Mouse (Mus musculus) right cerebral cortex, postnatal 25 days (tissue): Measurements from ENCODE around the gene Slc12a4.
"Not testable (repeated sequence)": the region's sequence is repeated elsewhere in the genome, so short reads cannot be mapped to it uniquely, and the experiment has no call there.

Experiments
- DNase-seq: peaks from one replicate; pipeline ENCODE4 v3.0.0; 2022

Slc12a4 gene

DNA sequence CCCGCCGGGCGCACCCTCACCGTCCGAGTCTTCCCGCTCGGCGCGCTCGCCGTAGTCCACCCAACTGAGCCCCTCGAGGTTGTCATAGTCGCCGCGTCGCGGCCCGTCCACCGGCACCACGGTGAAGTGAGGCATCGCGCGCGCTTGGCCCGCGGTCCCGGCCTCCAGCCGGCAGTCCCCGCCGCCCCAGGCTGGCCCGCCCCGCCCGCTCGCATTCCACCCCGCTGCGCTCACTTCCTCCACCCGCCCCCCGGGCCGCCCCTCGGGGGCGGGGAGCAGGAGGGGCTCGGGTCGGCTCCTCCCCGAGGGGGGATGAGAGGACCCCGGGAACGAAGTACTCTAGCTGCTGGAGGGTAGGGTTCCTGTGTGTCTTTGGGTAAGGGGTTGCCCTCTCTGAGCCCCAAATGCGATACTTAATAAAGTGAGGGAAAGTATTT lies at the start of gene Slc12a4:
Gene Slc12a4 (minus strand): TSS at position 193 of the 437 bp plus-strand sequence.
- DNase-seq, result peak; percentile 40

- not testable (repeated sequence) for DNase-seq
Observed at GRCm38 (mm10) chr8:106012203-106012602, 46.3 kb upstream of the Slc12a4 start.

GRCm38 (mm10) chr8:106011643-106011986 lies 45.7 kb upstream of the Slc12a4 start, which contains the start of gene Ddx28:
Gene Ddx28, minus strand, starts transcription at chr8:106011882.
- DNase-seq, result no peak

DNA sequence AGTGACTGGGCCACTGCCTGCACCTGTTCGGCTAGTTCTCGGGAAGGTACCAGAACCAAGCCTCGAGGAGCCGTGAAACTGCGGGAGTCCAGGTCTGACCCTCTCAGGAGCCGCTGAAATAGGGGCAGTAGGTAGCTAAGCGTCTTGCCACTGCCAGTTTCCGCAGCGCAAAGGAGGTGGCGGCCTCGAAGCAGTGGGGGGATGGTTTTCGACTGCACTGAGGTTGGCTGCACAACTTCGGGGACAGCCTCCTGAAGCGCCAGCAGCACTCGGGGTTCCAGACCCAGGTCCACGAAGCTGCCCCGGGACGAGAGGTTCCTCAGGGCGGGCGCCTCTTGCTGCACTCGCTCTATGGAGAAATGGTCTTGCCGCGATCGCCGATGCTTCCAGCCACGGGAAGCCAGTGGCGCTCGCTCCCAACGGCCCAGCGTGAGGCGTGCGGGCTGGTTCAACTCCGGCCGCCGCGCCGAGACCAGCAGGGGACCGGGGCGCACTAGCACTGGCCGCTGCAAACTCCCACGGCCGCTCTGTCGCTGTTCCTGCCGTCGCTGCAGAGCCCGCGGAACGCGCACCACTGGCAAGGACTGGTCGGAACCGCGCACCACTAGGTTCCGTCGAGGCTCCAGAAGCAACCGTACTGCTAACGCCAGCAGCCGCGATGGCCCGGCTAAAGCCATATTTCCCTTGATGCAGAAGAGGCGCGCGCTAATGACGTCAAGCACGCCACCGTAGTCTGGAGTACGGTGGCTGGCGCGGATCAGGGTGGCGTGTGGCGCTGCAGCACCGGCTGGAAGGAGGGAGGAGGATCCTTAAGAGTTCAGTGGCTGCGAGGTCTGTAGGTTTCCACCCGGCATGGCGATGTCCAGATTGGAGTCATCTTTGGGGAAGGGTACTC lies 45.1 kb upstream of the Slc12a4 start:
- DNase-seq, result peak; percentile 93

GRCm38 (mm10) chr8:106007891-106008290 lies 42.0 kb upstream of the Slc12a4 start:
- DNase-seq, result not testable (repeated sequence)

DNA sequence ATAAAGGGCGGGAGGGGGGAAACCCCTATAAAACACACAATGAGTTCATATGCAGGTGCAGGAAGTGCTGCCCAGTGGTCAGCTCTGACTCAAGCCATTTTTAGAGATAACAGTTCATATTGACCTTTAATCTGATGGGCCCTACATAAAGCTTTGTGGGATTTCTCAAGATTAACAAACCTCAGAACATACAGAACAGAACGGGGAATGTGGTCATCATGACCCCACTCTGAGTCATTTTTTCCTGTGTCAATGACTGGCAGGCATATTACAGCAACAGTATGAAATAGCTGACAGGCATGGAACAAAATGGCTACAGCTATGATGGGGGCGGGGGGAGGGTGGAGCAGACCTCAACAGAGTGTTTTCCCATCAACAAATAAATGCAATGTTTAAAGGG lies 41.2 kb upstream of the Slc12a4 start:
- DNase-seq, result no peak

DNA sequence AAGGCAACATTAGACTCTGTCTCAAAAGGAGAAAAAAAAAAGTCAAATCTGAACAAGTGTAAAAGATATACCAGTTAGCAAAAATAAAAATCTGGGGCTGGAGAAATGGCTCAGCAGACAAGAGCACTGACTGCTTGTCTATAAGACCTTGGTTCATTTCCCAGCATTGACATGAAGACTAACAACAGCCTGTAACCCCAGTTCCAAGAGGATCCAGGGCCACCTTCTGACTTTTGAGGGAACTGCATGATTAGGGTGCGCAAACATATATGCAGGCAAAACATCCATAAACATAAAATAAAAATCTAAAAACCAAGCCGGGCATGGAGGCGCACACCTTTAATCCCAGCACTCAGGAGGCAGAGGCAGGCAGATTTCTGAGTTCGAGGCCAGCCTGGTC lies 40.5 kb upstream of the Slc12a4 start:
- DNase-seq, result no peak

GRCm38 (mm10) chr8:106005875-106006274 lies 40.0 kb upstream of the Slc12a4 start, which contains the start of gene Dpep2nb:
Gene Dpep2nb, minus strand, starts transcription at chr8:106005975.
- no peak for DNase-seq

DNA sequence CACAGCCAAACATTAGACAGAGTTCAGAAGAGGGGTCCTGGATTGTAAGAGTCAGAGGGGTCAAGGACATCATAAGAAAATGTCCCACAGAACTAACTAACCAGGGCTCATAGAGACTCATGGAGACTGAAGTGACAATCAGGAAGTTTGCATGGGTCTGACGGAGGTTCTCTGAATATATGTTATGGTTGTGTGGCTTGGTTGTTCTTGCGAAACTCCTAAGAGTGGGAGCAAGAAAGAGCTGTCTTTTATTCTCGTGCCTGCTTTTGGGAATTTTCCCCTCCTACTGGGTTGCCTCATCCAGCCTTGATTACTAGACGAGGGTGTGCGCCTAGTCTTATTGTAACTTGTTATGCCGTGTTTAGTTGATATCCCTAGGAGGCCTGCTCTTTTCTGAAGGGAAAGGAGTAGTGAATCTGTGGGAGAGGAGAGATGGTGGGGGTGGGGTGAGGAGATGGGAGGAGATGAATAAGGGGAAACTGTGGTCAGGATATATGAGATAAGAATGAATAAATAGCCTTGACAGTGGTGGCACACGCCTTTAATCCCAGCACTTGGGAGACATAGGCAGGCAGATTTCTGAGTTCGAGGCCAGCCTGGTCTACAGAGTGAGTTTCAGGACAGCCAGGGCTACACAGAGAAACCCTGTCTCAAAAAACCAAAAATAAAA lies 38.8 kb upstream of the Slc12a4 start:
- DNase-seq, result no peak

DNA sequence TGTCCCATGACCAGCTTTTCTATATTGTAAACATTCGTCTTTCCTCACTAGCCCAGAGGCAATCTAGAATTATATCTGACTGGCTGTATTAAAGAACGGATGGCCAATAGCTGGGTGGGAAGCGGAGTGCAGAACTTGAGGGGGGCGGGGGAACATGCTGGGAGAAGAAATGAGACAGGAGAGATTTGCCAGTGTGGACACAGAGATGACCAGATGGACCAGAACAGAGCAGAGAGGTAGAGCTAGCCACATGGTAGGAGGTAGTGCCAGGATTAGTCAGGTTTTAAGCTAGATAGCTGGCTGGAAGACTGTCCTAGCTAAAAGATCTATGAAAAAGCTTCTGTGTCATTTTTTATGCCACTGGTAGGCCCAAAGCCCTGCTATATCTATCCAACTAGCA lies 36.0 kb upstream of the Slc12a4 start:
- no peak for DNase-seq

DNA sequence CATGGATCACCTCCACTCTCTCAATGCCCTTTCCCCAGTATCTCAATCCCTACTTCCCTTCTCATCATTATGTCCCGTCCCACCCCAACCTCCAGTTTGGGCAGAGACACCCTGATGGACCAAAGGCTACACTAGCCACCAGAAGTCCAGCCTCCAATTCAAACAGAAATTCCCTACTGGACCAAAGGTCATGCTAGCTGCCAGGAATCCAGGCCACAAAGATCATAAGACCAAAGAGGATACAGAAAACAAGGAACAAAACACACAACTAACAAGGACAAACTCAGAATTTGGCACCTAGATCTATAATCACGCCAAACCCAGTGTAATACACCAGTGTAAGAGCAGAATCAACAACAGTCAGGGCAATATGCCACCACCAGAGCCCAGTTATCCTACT lies 33.1 kb upstream of the Slc12a4 start:
- no peak for DNase-seq

GRCm38 (mm10) chr8:105996359-105996758 lies 30.5 kb upstream of the Slc12a4 start:
- no peak for DNase-seq

- no peak for DNase-seq
Observed at GRCm38 (mm10) chr8:105993226-105993625, 27.3 kb upstream of the Slc12a4 start.

GRCm38 (mm10) chr8:105992499-105992898 lies 26.6 kb upstream of the Slc12a4 start:
- DNase-seq, result no peak

DNA sequence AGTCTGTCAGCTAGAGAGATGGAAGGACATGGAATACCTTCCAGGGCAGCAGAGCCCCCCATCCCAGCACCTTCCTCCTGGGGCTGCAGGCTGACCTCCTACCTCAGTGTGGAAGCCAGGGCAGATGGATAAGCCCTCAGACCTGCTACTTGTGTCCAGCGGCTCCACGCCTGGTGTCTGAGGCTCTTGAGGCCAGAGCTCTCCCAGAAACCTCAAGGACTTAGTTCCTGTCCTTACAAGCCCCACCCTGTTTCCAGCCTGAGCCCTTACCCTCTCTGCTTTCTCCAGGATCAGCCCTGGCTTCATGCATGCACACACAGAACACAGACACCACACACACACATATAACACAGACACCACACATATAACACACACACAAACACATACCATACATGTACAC lies 25.6 kb upstream of the Slc12a4 start:
- no peak for DNase-seq

DNA sequence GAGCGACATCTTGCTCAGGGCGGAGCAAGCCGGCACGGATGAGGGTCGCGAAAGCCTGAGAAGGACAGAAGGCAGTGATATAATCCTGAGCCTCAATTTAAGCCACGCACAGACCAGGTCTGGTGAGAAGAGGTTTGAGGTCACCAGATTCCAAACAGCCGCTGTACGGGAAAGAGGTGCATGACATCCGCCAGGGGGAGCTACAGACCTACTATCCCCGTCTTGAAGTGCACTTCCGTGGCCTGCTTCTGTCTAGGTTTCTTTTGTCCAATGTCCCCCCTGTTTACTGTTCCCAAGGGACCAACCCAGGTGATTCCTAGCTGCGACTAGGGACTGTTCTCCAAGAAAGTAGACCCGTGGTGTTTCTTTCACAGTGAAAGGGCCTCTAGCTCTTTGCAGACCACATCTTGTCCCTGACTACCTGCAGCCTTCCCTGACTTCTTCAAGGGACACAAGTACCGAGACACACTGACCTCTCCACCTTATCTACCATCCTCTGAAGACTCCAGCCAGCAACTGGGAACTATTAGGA lies 25.0 kb upstream of the Slc12a4 start, which contains the start of gene Dus2:
Gene Dus2 (plus strand): TSS at position 482 of the 532 bp plus-strand sequence.
- peak; percentile 45 for DNase-seq

DNA sequence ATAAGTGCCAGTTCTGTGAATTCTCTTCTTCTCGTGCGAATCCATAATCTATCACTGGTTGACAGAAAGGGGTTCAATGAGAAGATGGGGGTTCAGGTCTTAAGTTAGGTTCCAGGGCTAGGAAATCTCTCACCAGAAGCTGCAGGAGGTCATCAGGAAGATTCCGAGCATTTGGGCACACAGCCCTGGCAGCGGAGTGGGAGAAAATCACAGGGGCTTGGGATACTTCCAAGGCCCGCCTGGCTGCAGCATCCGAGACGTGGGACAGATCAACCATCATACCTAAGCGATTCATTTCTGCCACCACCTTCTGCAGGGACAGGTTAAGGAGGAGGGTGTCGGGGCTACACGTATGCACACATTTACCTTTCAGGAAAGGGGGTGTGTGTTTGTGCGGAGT lies 22.6 kb upstream of the Slc12a4 start:
- DNase-seq, result no peak

GRCm38 (mm10) chr8:105983406-105983805 lies 17.5 kb upstream of the Slc12a4 start:
- DNase-seq, result not testable (repeated sequence)

- DNase-seq, result no peak
Observed at GRCm38 (mm10) chr8:105981146-105981545, 15.2 kb upstream of the Slc12a4 start.

DNA sequence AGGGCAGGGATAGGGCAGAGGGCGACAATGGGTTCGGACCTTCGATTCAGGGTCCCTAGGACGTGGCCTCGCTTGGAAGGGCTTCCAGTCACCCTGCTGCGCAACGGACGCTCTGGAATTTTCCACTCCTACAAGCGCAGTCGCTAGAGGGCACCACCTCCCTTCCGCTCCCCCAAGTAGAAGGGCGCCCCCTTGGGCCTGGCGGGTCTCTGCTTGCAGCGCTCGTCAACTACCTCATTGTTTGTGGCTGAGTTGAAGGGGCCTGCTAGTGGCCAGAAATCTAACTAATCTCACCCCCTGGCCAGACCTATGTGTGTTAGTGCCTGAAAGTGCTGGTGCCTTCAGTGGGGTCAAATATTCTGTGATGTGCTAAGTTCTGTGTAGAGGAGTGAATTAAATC lies 13.4 kb upstream of the Slc12a4 start, which contains the start of gene Dpep3:
Gene Dpep3 (minus strand): TSS at position 105 of the 400 bp plus-strand sequence.
- no peak for DNase-seq

GRCm38 (mm10) chr8:105975363-105975762 lies 9.5 kb upstream of the Slc12a4 start:
- DNase-seq, result no peak

DNA sequence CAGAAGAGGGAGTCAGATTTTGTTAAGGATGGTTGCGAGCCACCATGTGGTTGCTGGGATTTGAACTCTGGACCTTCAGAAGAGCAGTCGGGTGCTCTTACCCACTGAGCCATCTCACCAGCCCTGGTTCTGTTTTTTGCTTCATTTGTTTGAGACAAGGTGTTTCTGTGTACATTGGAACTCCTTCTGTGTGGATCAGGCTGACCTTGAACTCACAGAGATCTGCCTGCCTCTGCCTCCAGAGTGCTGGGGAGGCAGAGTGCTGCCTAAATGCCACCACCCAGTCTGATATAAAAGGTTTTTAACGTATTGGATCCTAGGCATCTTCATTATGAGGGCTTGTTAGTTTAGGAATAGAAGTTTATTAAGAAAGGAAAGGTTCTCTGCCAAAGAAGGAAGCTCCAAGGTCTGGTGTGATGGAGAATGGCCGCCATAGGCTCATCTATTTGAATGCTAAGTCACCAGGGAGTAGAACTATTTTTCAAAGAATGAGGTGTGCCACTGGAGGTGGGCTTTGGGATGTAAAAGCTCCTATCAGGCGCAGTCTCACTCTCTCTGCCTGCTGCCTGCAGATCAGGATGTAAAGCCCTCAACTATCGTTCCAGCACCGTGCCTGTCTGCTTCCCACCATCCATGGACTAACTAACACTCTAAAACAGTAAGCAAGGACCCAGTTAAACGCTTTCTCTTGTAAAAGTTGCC lies 5.3 kb upstream of the Slc12a4 start:
- DNase-seq, result no peak

DNA sequence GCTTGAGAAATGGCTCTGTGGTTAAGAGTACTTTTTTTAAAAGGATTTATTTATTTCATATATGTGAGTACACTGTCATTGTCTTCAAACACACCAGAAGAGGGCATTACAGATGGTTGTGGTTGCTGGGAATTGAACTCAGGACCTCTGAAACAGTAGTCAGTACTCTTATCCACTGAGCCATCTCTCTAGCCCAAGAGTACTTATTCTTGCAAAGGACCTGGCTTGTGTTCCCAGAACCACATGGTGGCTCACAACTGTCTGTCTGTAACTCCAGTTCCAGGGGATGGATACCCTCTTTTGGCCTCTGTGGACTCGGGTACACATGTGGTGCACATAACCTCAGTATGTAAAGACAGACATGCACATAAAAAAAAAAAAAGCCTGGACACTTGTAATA lies 3.5 kb upstream of the Slc12a4 start:
- no peak for DNase-seq
